Mouse (Mus musculus): ENCODE data around the gene Gm13889. TPM values are rescaled to one million over a fixed set of nuclear protein-coding genes. Genes with fewer than 3 reads are reported as not detected.

The Gm13889 gene
- polyA plus RNA-seq (2015; fragmentation: Nextera tagmentation; extraction: Ambion mirVana), result 3.0 and 5.0 TPM in 2 replicates

- Histone ChIP-seq H3K4me1 (replicated peaks) (peaks cover 37% of the 10 kb centered on the region), H3K27ac (peak within 1 kb of the TSS; percentile 56), H3K9me3 (no peaks in the 10 kb centered on the region), H3K27me3 (peaks cover 53% of the 10 kb centered on the region), H3K9ac (replicated peaks) (peak within 1 kb of the TSS; percentile 82), H3K4me2 (replicated peaks) (peak within 1 kb of the TSS; percentile 97), H3K4me3 (replicated peaks) (peak within 1 kb of the TSS; percentile 70), H3K36me3 (no peaks in the 10 kb centered on the region)
- ATAC-seq, result peak; percentile 71
- WGBS, result 4% methylated on average over 34 of the region's 62 CpGs
These were observed at the start of gene Gm13889 for GRCm38 (mm10) chr2:93956908-93957784. TSS of gene Gm13889 (minus strand) at chr2:93957201.

GRCm38 (mm10) chr2:94002331-94002730 is 45.3 kb upstream of the Gm13889 start:
- Histone ChIP-seq H3K36me3 (peaks cover 87% of the 10 kb centered on the region), H3K4me1 (replicated peaks) (no peaks in the 10 kb centered on the region), H3K27me3 (no peaks in the 10 kb centered on the region), H3K27ac (no peak overlapping the region), H3K9ac (replicated peaks) (no peak overlapping the region), H3K9me3 (no peaks in the 10 kb centered on the region), H3K4me2 (replicated peaks) (no peak overlapping the region), H3K4me3 (replicated peaks) (no peak overlapping the region)
- WGBS, result 7% methylated on average over 2 of the region's 2 CpGs
- ATAC-seq, result peak; percentile 72; the same call in 1 of the 2 replicates

- WGBS, result 85% methylated on average over 4 of the region's 4 CpGs
- peaks cover 87% of the 10 kb centered on the region for H3K36me3 ChIP-seq
- H3K27me3 ChIP-seq, result no peaks in the 10 kb centered on the region
- ATAC-seq, result no peak
- H3K9me3 ChIP-seq, result no peaks in the 10 kb centered on the region
- no peaks in the 10 kb centered on the region for H3K4me1 ChIP-seq (replicated peaks)
- H3K27ac ChIP-seq, result no peak overlapping the region
- H3K4me3 ChIP-seq (replicated peaks), result no peak overlapping the region
- H3K4me2 ChIP-seq (replicated peaks), result no peak overlapping the region
- H3K9ac ChIP-seq (replicated peaks), result no peak overlapping the region
These were observed 44.9 kb upstream of the Gm13889 start for GRCm38 (mm10) chr2:94001918-94002317.

GRCm38 (mm10) chr2:94001411-94001810 is 44.4 kb upstream of the Gm13889 start:
- Histone ChIP-seq H3K4me3 (replicated peaks) (no peak overlapping the region), H3K9ac (replicated peaks) (no peak overlapping the region), H3K9me3 (no peaks in the 10 kb centered on the region), H3K4me1 (replicated peaks) (no peaks in the 10 kb centered on the region), H3K27me3 (no peaks in the 10 kb centered on the region), H3K27ac (no peak overlapping the region), H3K36me3 (peaks cover 87% of the 10 kb centered on the region), H3K4me2 (replicated peaks) (no peak overlapping the region)
- WGBS, result 89% methylated on average over 6 of the region's 6 CpGs
- no peak for ATAC-seq

- no peaks in the 10 kb centered on the region for H3K27me3 ChIP-seq
- H3K9ac ChIP-seq (replicated peaks), result no peak within 1 kb of the TSS
- no peak within 1 kb of the TSS for H3K4me3 ChIP-seq (replicated peaks)
- WGBS, result 96% methylated on average over 6 of the region's 6 CpGs
- no peak within 1 kb of the TSS for H3K27ac ChIP-seq
- H3K4me1 ChIP-seq (replicated peaks), result peaks cover 15% of the 10 kb centered on the region
- H3K4me2 ChIP-seq (replicated peaks), result no peak within 1 kb of the TSS
- peaks cover 88% of the 10 kb centered on the region for H3K36me3 ChIP-seq
- ATAC-seq, result no peak
- no peaks in the 10 kb centered on the region for H3K9me3 ChIP-seq
These were observed 39.3 kb upstream of the Gm13889 start, which contains the start of gene Gm27027 for GRCm38 (mm10) chr2:93996254-93996653. TSS of gene Gm27027 (minus strand) at chr2:93996354.

GRCm38 (mm10) chr2:93992810-93993209 is 35.8 kb upstream of the Gm13889 start:
- H3K4me3 ChIP-seq (replicated peaks), result no peak overlapping the region
- no peak for ATAC-seq
- no peaks in the 10 kb centered on the region for H3K27me3 ChIP-seq
- peaks cover 15% of the 10 kb centered on the region for H3K4me1 ChIP-seq (replicated peaks)
- H3K9ac ChIP-seq (replicated peaks), result no peak overlapping the region
- peaks cover 93% of the 10 kb centered on the region for H3K36me3 ChIP-seq
- H3K9me3 ChIP-seq, result no peaks in the 10 kb centered on the region
- WGBS, result 49% methylated on average over 3 of the region's 3 CpGs
- no peak overlapping the region for H3K4me2 ChIP-seq (replicated peaks)
- H3K27ac ChIP-seq, result no peak overlapping the region

GRCm38 (mm10) chr2:93992259-93992658 is 35.3 kb upstream of the Gm13889 start:
- Histone ChIP-seq H3K27ac (no peak overlapping the region), H3K9ac (replicated peaks) (no peak overlapping the region), H3K4me3 (replicated peaks) (no peak overlapping the region), H3K27me3 (no peaks in the 10 kb centered on the region), H3K9me3 (no peaks in the 10 kb centered on the region), H3K4me1 (replicated peaks) (peaks cover 15% of the 10 kb centered on the region), H3K4me2 (replicated peaks) (no peak overlapping the region), H3K36me3 (peaks cover 91% of the 10 kb centered on the region)
- ATAC-seq, result no peak
- WGBS, result 33% methylated on average over 5 of the region's 5 CpGs

GRCm38 (mm10) chr2:93991336-93991735 is 34.3 kb upstream of the Gm13889 start:
- Histone ChIP-seq H3K36me3 (peaks cover 87% of the 10 kb centered on the region), H3K27me3 (no peaks in the 10 kb centered on the region), H3K4me1 (replicated peaks) (peaks cover 15% of the 10 kb centered on the region), H3K9me3 (no peaks in the 10 kb centered on the region), H3K4me2 (replicated peaks) (no peak overlapping the region), H3K27ac (no peak overlapping the region), H3K4me3 (replicated peaks) (no peak overlapping the region), H3K9ac (replicated peaks) (no peak overlapping the region)
- WGBS, result 88% methylated on average over 3 of the region's 3 CpGs
- ATAC-seq, result no peak

GRCm38 (mm10) chr2:93988440-93988839 is 31.4 kb upstream of the Gm13889 start:
- peaks cover 15% of the 10 kb centered on the region for H3K4me1 ChIP-seq (replicated peaks)
- H3K27ac ChIP-seq, result no peak overlapping the region
- no peak overlapping the region for H3K4me2 ChIP-seq (replicated peaks)
- no peaks in the 10 kb centered on the region for H3K9me3 ChIP-seq
- WGBS, result 99% methylated on average over 2 of the region's 2 CpGs
- peaks cover 82% of the 10 kb centered on the region for H3K36me3 ChIP-seq
- no peak overlapping the region for H3K9ac ChIP-seq (replicated peaks)
- ATAC-seq, result no peak
- H3K27me3 ChIP-seq, result no peaks in the 10 kb centered on the region
- H3K4me3 ChIP-seq (replicated peaks), result no peak overlapping the region

- H3K36me3 ChIP-seq, result peaks cover 75% of the 10 kb centered on the region
- no peaks in the 10 kb centered on the region for H3K9me3 ChIP-seq
- WGBS, result 91% methylated on average over 4 of the region's 4 CpGs
- ATAC-seq, result no peak
- H3K27me3 ChIP-seq, result no peaks in the 10 kb centered on the region
- no peak overlapping the region for H3K4me2 ChIP-seq (replicated peaks)
- H3K4me1 ChIP-seq (replicated peaks), result peaks cover under 1% of the 10 kb centered on the region
- no peak overlapping the region for H3K27ac ChIP-seq
- no peak overlapping the region for H3K4me3 ChIP-seq (replicated peaks)
- H3K9ac ChIP-seq (replicated peaks), result no peak overlapping the region
These were observed 25.6 kb upstream of the Gm13889 start for GRCm38 (mm10) chr2:93982457-93983235.

- Histone ChIP-seq H3K27me3 (no peaks in the 10 kb centered on the region), H3K4me1 (replicated peaks) (peaks cover 29% of the 10 kb centered on the region), H3K9me3 (no peaks in the 10 kb centered on the region), H3K9ac (replicated peaks) (no peak overlapping the region), H3K4me2 (replicated peaks) (no peak overlapping the region), H3K36me3 (peaks cover 55% of the 10 kb centered on the region), H3K27ac (no peak overlapping the region), H3K4me3 (replicated peaks) (no peak overlapping the region)
- 90% methylated on average over 7 of the region's 7 CpGs for WGBS
- no peak for ATAC-seq
These were observed 22.5 kb upstream of the Gm13889 start for GRCm38 (mm10) chr2:93979249-93980120.
